In genomic region chr6:88924502-88925275, GRCm38 (mm10) we compare ENCODE assay signal across 9 mouse cellular contexts. TPM values are rescaled to one million over a fixed set of nuclear protein-coding genes. Genes with fewer than 3 reads are reported as not detected.
DNase-seq lines count a peak whose midpoint lies in the region; ATAC-seq lines count a peak whose summit lies in the region.
"Had no signal": no experiment of that assay in that cellular context is flagged by ENCODE, and none has a peak within 500 bp of the region (broad histone marks: within the 10 kb centered on the region; RNA-seq: fewer than 3 reads in every experiment).

No protein-coding gene starts in this region.

- peaks cover 7% of the 10 kb centered on the region; the same call in 1 of the 2 replicates for H3K27me3 ChIP-seq in forebrain, embryonic 13.5 days
- 0 out of 2 replicates have a peak, but pooled peaks cover 2% of the 10 kb centered on the region for H3K27me3 ChIP-seq in liver, embryonic 11.5 days (replicated peaks; ENCODE audit: control insufficient read depth, insufficient read depth, low read length)

- H3K4me1 ChIP-seq in forebrain, embryonic 13.5 days, result peaks cover 52% of the 10 kb centered on the region
- H3K4me1 ChIP-seq in liver, embryonic 11.5 days (replicated peaks; ENCODE audit: control insufficient read depth, insufficient read depth, low read length), result peaks cover 11% of the 10 kb centered on the region

- H3K4me3 ChIP-seq in forebrain, embryonic 13.5 days, result no peak overlapping the region
- H3K4me3 ChIP-seq in liver, embryonic 11.5 days (ENCODE audit: low read depth, low read length), result no peak overlapping the region

- no peak overlapping the region for H3K9ac ChIP-seq in forebrain, embryonic 13.5 days
- H3K9ac ChIP-seq in liver, embryonic 11.5 days (ENCODE audit: low read depth, low read length), result no peak overlapping the region
- H3K9ac ChIP-seq: liver, embryonic 14.5 days had no signal

- H3K4me2 ChIP-seq in forebrain, embryonic 13.5 days, result no peak overlapping the region
- H3K4me2 ChIP-seq in liver, embryonic 11.5 days, result no peak overlapping the region

- no peaks in the 10 kb centered on the region for H3K9me3 ChIP-seq in forebrain, embryonic 13.5 days (replicated peaks)
- H3K9me3 ChIP-seq in liver, embryonic 11.5 days (ENCODE audit: control insufficient read depth, low read length), result no peaks in the 10 kb centered on the region

- DNase-seq in 3134 (ENCODE audit: extremely low read depth, insufficient read length, low spot score), result peak; percentile 78
- peak; percentile 80 for DNase-seq in adrenal gland, adult 2 months
- peak; percentile 84 for DNase-seq in heart, postnatal 4 days
- DNase-seq in large intestine, adult 2 months (ENCODE audit: low read depth, low spot score), result peak; percentile 37
- DNase-seq in naive thymus-derived CD4-positive, alpha-beta T cell, adult 2 months (ENCODE audit: low read depth), result peak; percentile 13
- DNase-seq in right cerebral cortex, postnatal 14 days, result no peak
- DNase-seq in liver, embryonic 11.5 days (ENCODE audit: low spot score), result no peak

- no peaks in the 10 kb centered on the region for H3K36me3 ChIP-seq in forebrain, embryonic 13.5 days (ENCODE audit: poor library complexity, severe bottlenecking)
- H3K36me3 ChIP-seq in liver, embryonic 11.5 days (ENCODE audit: control insufficient read depth, insufficient read depth, low read length), result no peaks in the 10 kb centered on the region

- H3K27ac ChIP-seq in forebrain, embryonic 13.5 days, result peak overlapping the region; percentile 88
- no peak overlapping the region for H3K27ac ChIP-seq in liver, embryonic 11.5 days (ENCODE audit: low read depth, low read length)
- H3K27ac ChIP-seq: liver, embryonic 14.5 days had no signal

- ATAC-seq in forebrain, embryonic 13.5 days, result peak; percentile 68
- ATAC-seq in liver, embryonic 11.5 days (replicated peaks; ENCODE audit: low FRiP score), result no peak

- WGBS in forebrain, embryonic 13.5 days, result 2% methylated on average over 5 of the region's 5 CpGs
- 4% methylated on average over 5 of the region's 5 CpGs for WGBS in large intestine, adult 2 months
- 31% methylated on average over 5 of the region's 5 CpGs for WGBS in liver, embryonic 11.5 days

RNA-seq across cellular contexts. Expression of gene Tpra1, which starts 22.6 kb away (rescaled TPM):
- 100 to 1,000 TPM in 1 of 2 experiments, 10 to 100 TPM in 1; 87.0 to 108 TPM for total RNA-seq in adrenal gland, adult 2 months (2021)
- polyA plus RNA-seq in adrenal gland, adult 2 months (2012; rRNA removed), result 578 and 603 TPM in 2 replicates
- 45.4 and 53.9 TPM in 2 replicates for polyA plus RNA-seq in forebrain, embryonic 13.5 days (2015; fragmentation: Nextera tagmentation; extraction: Ambion mirVana)
- 10 to 100 TPM; 29.7 to 30.8 TPM for total RNA-seq in heart, postnatal 4 days (2021)
- 112 and 127 TPM in 2 replicates for polyA plus RNA-seq in large intestine, adult 2 months (2012; rRNA removed)
- polyA plus RNA-seq in liver, embryonic 11.5 days (2014; fragmentation: Nextera tagmentation; extraction: Ambion mirVana), result 55.1 and 56.7 TPM in 2 replicates

RNA-seq across cellular contexts. Expression of gene Mcm2, which starts 26.1 kb away (rescaled TPM):
- total RNA-seq in adrenal gland, adult 2 months (2021), result 10 to 100 TPM; 18.1 to 33.1 TPM
- 24.4 and 33.4 TPM in 2 replicates for polyA plus RNA-seq in adrenal gland, adult 2 months (2012; rRNA removed)
- polyA plus RNA-seq in forebrain, embryonic 13.5 days (2015; fragmentation: Nextera tagmentation; extraction: Ambion mirVana), result 133 and 157 TPM in 2 replicates
- 100 to 1,000 TPM in 1 of 2 experiments, 10 to 100 TPM in 1; 86.1 to 103 TPM for total RNA-seq in heart, postnatal 4 days (2021)
- 27.9 and 33.8 TPM in 2 replicates for polyA plus RNA-seq in large intestine, adult 2 months (2012; rRNA removed)
- 254 and 284 TPM in 2 replicates for polyA plus RNA-seq in liver, embryonic 11.5 days (2014; fragmentation: Nextera tagmentation; extraction: Ambion mirVana)

RNA-seq across cellular contexts. Expression of gene Podxl2, which starts 49.8 kb away (rescaled TPM):
- total RNA-seq in adrenal gland, adult 2 months (2021), result 10 to 100 TPM; 24.2 to 78.2 TPM
- 263 and 360 TPM in 2 replicates for polyA plus RNA-seq in adrenal gland, adult 2 months (2012; rRNA removed)
- polyA plus RNA-seq in forebrain, embryonic 13.5 days (2015; fragmentation: Nextera tagmentation; extraction: Ambion mirVana), result 355 and 357 TPM in 2 replicates
- 10 to 100 TPM; 61.1 to 65.1 TPM for total RNA-seq in heart, postnatal 4 days (2021)
- 7.1 and 7.6 TPM in 2 replicates for polyA plus RNA-seq in large intestine, adult 2 months (2012; rRNA removed)
- 9.1 and 10.7 TPM in 2 replicates for polyA plus RNA-seq in liver, embryonic 11.5 days (2014; fragmentation: Nextera tagmentation; extraction: Ambion mirVana)

Comparison
In these comparisons a context has a peak if more than half of its experiments do, and no peak if none do; other contexts are left out.
1. DNase-seq: peak in 3134 (single experiment), adrenal gland, adult 2 months (single experiment), heart, postnatal 4 days (single experiment), large intestine, adult 2 months (single experiment) and naive thymus-derived CD4-positive, alpha-beta T cell, adult 2 months (single experiment); none in right cerebral cortex, postnatal 14 days (single experiment) and liver, embryonic 11.5 days (single experiment).
2. RNA of gene Podxl2, which starts 49.8 kb away (polyA plus RNA-seq): 355 to 357 TPM in forebrain, embryonic 13.5 days and 263 to 360 TPM in adrenal gland, adult 2 months; 9.1 to 10.7 TPM in liver, embryonic 11.5 days and 7.1 to 7.6 TPM in large intestine, adult 2 months; every median in the first group is over 10 times any median in the second.